Mouse (Mus musculus) heart, postnatal 0 days (tissue): ENCODE measurements at regions not wholly inside any gene's neighbourhood (a gene's known extent, or its start where the extent isn't known, plus 50 kb on each side); places are given as distances from the start of the nearest gene placed in this dataset.

Experiments used
- ATAC-seq: fragments of 200-750 bp; cut with Nextera tagmentation; 2 replicates; pipeline ENCODE4 v1.8.0; 2017; ENCODE audit warnings: low read depth, moderate number of reproducible peaks, moderate library complexity; ENCODE audit not compliant: insufficient read depth
- DNase-seq: peaks from one replicate; pipeline ENCODE4 v3.0.0-alpha.2; 2016; ENCODE audit warnings: low spot score
- H3K27ac ChIP-seq: fragments of 300-500 bp; sonication (generic); 2 replicates; pipeline ENCODE4 v1.5.1; 2014; ENCODE audit warnings: low read depth, mild to moderate bottlenecking
- H3K27me3 ChIP-seq: fragments of 300-500 bp; sonication (generic); 2 replicates; pipeline ENCODE4 v1.6.1; 2014; ENCODE audit warnings: low read length, mixed read lengths; ENCODE audit not compliant: control insufficient read depth, insufficient read depth
- H3K36me3 ChIP-seq: fragments of 300-500 bp; sonication (generic); replicated peaks from 2 replicates; pipeline ENCODE4 v1.6.1; 2014; ENCODE audit warnings: low read length, mixed read lengths; ENCODE audit not compliant: control insufficient read depth, insufficient read depth
- H3K4me1 ChIP-seq: fragments of 300-500 bp; sonication (generic); 2 replicates; pipeline ENCODE4 v1.6.1; 2014; ENCODE audit warnings: antibody characterized with exemption; ENCODE audit not compliant: control insufficient read depth, insufficient read depth
- H3K4me2 ChIP-seq: fragments of 300-500 bp; sonication (generic); 2 replicates; pipeline ENCODE4 v1.6.1; 2014; ENCODE audit warnings: low read depth, mild to moderate bottlenecking, low read length, moderate library complexity
- H3K4me3 ChIP-seq: fragments of 300-500 bp; sonication (generic); 2 replicates; pipeline ENCODE4 v1.5.1; 2014; ENCODE audit warnings: low read depth, low read length
- H3K9ac ChIP-seq: fragments of 300-500 bp; sonication (generic); replicated peaks from 2 replicates; pipeline ENCODE4 v1.6.1; 2014; ENCODE audit warnings: low read depth, low read length, mixed read lengths
- H3K9me3 ChIP-seq: fragments of 300-500 bp; sonication (generic); replicated peaks from 2 replicates; pipeline ENCODE4 v1.6.1; 2016; ENCODE audit warnings: low read length; ENCODE audit not compliant: control insufficient read depth
- CTCF ChIP-seq: IDR thresholded peaks from 2 replicates; pipeline ENCODE4 v1.5.1; 2016; ENCODE audit warnings: antibody characterized with exemption, control low read depth, low read depth
- EP300 ChIP-seq: IDR thresholded peaks from 2 replicates; pipeline ENCODE4 v1.6.1; 2016; ENCODE audit warnings: antibody characterized with exemption, low read depth
- WGBS: fragments of 180-500 bp; shearing (Covaris S2); extraction: QIAGEN DNeasy Blood & Tissue Kit; methylation state at CpG from one replicate; pipeline ENCODE4 v1.1.7; 2014; 5-methylcytosine and 5-hydroxymethylcytosine counted together

- TF ChIP-seq CTCF, result no peak
- no peak for TF ChIP-seq EP300
- Histone ChIP-seq H3K27me3 (no peaks in the 10 kb centered on the region), H3K9ac (no peak overlapping the region), H3K36me3 (no peaks in the 10 kb centered on the region), H3K4me2 (no peak overlapping the region), H3K4me3 (no peak overlapping the region), H3K4me1 (no peaks in the 10 kb centered on the region), H3K27ac (no peak overlapping the region), H3K9me3 (no peaks in the 10 kb centered on the region)
- no peak for DNase-seq
- ATAC-seq, result no peak
- 73% methylated on average over 7 of the region's 7 CpGs for WGBS
These were observed 54.6 kb upstream of the Barhl2 start for GRCm38 (mm10) chr5:106512423-106513089.

GRCm38 (mm10) chr5:106507901-106508300 lies 49.9 kb upstream of the Barhl2 start:
- 74% methylated on average over 5 of the region's 5 CpGs for WGBS
- no peak for DNase-seq
- TF ChIP-seq CTCF (no peak), EP300 (no peak)
- Histone ChIP-seq H3K36me3 (no peaks in the 10 kb centered on the region), H3K9ac (no peak overlapping the region), H3K27me3 (no peaks in the 10 kb centered on the region), H3K4me2 (no peak overlapping the region), H3K4me3 (no peak overlapping the region), H3K4me1 (no peaks in the 10 kb centered on the region), H3K9me3 (no peaks in the 10 kb centered on the region), H3K27ac (no peak overlapping the region)
- ATAC-seq, result no peak
